Mouse (Mus musculus): Measurements from ENCODE around the gene Copg2.
"Not testable (repeated sequence)": the region's sequence is repeated elsewhere in the genome, so short reads cannot be mapped to it uniquely, and the experiment has no call there.

DNA sequence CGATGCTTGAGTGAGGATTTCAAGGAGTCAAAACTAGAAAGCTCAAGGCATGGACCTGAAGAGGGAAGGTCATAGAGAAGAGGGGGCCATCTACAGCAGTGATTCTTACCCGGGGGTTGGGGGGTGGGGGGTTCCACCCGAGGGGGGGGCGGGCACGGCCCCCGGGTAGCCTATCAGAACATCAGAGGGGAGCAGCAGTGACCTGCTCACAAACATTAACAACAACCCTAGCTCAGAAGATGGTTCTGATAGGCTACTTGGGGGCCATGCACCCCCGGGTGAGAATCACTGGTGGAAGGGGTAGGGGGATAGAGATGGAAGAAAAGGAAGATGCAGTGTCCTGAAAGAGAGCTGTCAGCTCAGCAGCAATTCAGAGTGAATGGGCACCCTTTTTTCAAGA lies 93.7 kb downstream of the Copg2 start:
- TF ChIP-seq CTCF (IDR thresholded peaks at IDR 0.05; ENCODE audit: borderline replicate concordance, control insufficient read depth, extremely low read depth, insufficient read depth, low read length, poor library complexity); POLR2A (IDR thresholded peaks at IDR 0.05; ENCODE audit: control insufficient read depth, extremely low read depth, insufficient read depth, low read length, poor library complexity): not testable (repeated sequence)
